Mouse (Mus musculus): ENCODE measurements around the gene Pea15a. TPM values are rescaled to one million over a fixed set of nuclear protein-coding genes. Genes with fewer than 3 reads are reported as not detected.

The Pea15a gene
- polyA plus RNA-seq, 1 experiment = not detected

DNA sequence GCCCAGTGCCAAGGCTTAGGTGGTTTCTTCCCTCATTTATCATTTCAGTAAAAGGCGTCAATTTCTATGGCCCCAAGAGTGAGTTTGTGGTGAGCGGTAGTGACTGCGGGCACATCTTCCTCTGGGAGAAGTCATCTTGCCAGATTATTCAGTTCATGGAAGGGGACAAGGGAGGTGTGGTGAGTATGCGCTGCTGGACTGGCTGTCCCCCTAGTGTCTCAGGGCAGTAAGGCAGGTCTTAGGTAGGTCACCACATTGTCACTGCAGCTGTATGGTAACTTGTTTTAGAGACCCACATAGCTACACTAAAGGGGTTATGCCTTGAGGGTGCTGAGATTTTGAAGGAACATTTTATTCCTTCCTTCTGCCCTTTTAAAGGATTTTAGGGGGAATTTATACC is 17.7 kb downstream of the Pea15a start:
- no peak overlapping the region for H3K27ac ChIP-seq (ENCODE audit: insufficient read depth, low read depth, low read length)
- H3K4me1 ChIP-seq (ENCODE audit: control insufficient read depth, insufficient read depth, low read length) = no peaks in the 10 kb centered on the region
- no peak for TF ChIP-seq POLR2A (IDR thresholded peaks at IDR 0.05; ENCODE audit: insufficient read depth, low read depth, low read length)
- no peak for TF ChIP-seq CTCF (IDR thresholded peaks at IDR 0.05; ENCODE audit: insufficient read depth, low read depth, low read length)
- no peak overlapping the region for H3K4me3 ChIP-seq (ENCODE audit: insufficient read depth, low read depth, low read length)
- 69% methylated on average over 4 of the region's 4 CpGs for WGBS

DNA sequence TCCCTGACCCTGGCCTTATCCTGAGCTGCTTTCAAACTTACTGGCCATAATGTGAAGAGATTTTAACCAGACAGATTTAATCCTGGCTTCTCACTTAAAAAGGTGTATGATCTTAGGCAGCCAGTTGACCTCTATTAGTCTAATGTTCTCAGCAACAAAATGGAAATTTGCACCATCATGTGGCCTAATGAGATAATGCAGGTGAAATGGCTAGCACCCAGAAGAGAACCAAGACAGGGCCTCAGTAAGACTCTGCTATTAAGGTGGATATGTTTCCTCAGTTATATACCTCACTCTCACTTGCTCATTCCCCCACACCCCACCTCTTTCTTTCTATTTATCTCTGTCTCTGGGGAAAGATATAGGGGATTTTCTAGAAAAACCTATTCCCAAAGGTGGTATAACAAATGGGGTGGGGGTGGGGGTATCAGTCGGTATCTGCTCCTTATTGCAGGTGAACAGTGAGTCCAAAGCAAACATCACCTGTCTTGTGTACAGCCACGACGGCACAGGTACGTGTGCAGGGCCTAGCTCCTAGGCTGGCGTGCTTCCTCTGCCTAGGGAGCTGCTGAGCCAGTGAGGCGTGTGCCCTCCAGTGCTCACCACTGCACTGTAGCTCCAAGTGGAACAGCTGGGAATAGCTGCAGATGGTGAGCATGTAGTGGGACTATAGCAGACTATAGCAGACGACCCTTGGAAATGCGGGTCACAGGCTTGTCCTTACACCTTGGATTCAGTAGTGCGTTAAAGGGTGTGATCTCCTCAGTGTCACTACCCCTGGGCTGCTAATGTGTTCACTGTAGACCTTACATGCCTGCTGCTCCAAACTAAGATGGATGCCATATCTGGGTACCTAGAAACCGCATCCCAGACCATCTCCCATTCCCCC is 20.0 kb downstream of the Pea15a start:
- H3K4me3 ChIP-seq (ENCODE audit: insufficient read depth, low read depth, low read length) = no peak overlapping the region
- H3K4me1 ChIP-seq (ENCODE audit: control insufficient read depth, insufficient read depth, low read length) = no peaks in the 10 kb centered on the region
- no peak for TF ChIP-seq CTCF (IDR thresholded peaks at IDR 0.05; ENCODE audit: insufficient read depth, low read depth, low read length)
- TF ChIP-seq POLR2A (IDR thresholded peaks at IDR 0.05; ENCODE audit: insufficient read depth, low read depth, low read length) = no peak
- no peak overlapping the region for H3K27ac ChIP-seq (ENCODE audit: insufficient read depth, low read depth, low read length)
- WGBS = 92% methylated on average over 10 of the region's 10 CpGs

DNA sequence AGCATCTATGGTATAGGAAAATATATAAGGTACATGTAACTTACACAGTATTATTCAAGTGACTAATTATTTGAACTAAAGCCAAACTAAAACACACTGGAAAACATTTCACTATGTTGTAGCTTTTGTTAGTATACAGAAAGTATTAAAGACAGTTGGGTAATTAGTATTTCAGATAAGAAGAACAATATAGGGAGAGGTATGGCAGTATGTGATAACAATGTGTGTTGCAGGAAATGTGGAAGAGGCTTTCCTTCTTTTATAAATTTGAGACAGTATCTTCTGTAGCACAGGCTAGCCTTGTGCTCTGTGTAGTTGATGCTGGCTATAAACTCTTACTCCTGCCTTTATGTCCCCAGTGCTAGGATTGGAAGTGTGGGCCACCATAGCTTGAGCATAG is 22.7 kb downstream of the Pea15a start:
- Histone ChIP-seq H3K4me1 (ENCODE audit: control insufficient read depth, insufficient read depth, low read length) (no peaks in the 10 kb centered on the region), H3K4me3 (ENCODE audit: insufficient read depth, low read depth, low read length) (no peak overlapping the region), H3K27ac (ENCODE audit: insufficient read depth, low read depth, low read length) (no peak overlapping the region)
- no peak for TF ChIP-seq POLR2A (IDR thresholded peaks at IDR 0.05; ENCODE audit: insufficient read depth, low read depth, low read length)
- TF ChIP-seq CTCF (IDR thresholded peaks at IDR 0.05; ENCODE audit: insufficient read depth, low read depth, low read length) = no peak

DNA sequence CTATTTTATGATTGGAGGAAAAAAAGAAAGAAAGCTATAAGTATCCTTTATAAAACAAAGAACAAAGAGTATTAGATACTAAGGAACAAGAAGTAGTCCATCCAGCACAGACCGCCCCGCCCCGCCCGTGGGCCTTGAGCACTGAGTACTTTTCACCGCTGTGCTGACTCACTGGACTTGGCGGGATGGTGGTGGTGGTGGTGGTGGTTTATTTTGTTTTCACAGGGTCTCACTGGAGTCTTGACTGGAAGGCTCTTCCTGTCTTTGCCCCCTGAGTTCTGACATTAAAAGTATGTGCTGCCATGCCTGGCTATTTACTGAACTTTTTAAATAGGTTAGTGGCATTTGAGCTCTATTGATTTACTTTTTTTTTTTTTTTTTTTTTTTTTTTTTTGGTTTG is 23.5 kb downstream of the Pea15a start:
- no peak for TF ChIP-seq CTCF (IDR thresholded peaks at IDR 0.05; ENCODE audit: insufficient read depth, low read depth, low read length)
- no peak for TF ChIP-seq POLR2A (IDR thresholded peaks at IDR 0.05; ENCODE audit: insufficient read depth, low read depth, low read length)
- no peaks in the 10 kb centered on the region for H3K4me1 ChIP-seq (ENCODE audit: control insufficient read depth, insufficient read depth, low read length)
- H3K27ac ChIP-seq (ENCODE audit: insufficient read depth, low read depth, low read length) = no peak overlapping the region
- no peak overlapping the region for H3K4me3 ChIP-seq (ENCODE audit: insufficient read depth, low read depth, low read length)
- WGBS = 97% methylated on average over 6 of the region's 6 CpGs

DNA sequence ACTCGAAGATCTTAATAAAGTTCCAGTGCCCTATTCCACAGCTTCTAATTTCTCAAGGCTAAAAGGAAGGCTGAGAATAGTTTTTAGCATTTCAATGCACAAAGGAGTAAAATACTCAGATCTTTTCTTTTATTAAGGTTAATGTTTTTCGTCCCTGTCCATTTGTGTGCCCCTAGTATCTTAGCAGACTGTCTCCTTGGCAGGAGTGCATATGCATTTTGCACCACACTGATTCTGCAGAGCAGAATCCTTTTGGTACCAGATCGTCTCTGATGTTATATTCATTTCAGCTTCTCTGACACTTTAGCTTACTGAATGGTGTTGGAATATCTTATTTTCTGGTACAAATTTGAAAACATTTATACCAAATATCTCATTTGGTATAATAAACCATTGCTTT is 24.8 kb downstream of the Pea15a start:
- 75% methylated on average over 3 of the region's 3 CpGs for WGBS
- TF ChIP-seq CTCF (IDR thresholded peaks at IDR 0.05; ENCODE audit: insufficient read depth, low read depth, low read length) = no peak
- no peak for TF ChIP-seq POLR2A (IDR thresholded peaks at IDR 0.05; ENCODE audit: insufficient read depth, low read depth, low read length)
- Histone ChIP-seq H3K27ac (ENCODE audit: insufficient read depth, low read depth, low read length) (no peak overlapping the region), H3K4me3 (ENCODE audit: insufficient read depth, low read depth, low read length) (no peak overlapping the region), H3K4me1 (ENCODE audit: control insufficient read depth, insufficient read depth, low read length) (peaks cover 5% of the 10 kb centered on the region)

DNA sequence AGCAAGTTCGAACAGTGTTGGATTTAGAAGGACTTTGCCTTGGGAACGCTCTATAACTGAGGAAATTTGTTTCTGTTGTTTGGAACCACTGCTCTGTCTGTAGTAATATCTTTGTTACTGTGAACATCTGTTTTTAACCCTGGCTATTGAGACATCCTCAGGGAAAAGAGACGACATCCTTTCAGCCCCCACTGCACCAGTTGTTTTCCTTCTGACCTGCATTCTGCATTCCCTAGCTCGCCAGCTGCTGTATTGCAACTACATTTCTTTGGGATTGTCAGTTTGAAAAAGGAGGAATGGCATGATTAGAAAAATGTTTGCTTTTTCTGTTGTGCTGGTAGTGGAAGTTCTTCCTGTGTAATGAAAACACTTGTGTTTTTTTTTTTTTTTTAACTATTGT is 25.7 kb downstream of the Pea15a start:
- H3K4me1 ChIP-seq (ENCODE audit: control insufficient read depth, insufficient read depth, low read length) = peaks cover 5% of the 10 kb centered on the region
- H3K27ac ChIP-seq (ENCODE audit: insufficient read depth, low read depth, low read length) = no peak overlapping the region
- no peak for TF ChIP-seq CTCF (IDR thresholded peaks at IDR 0.05; ENCODE audit: insufficient read depth, low read depth, low read length)
- no peak for TF ChIP-seq POLR2A (IDR thresholded peaks at IDR 0.05; ENCODE audit: insufficient read depth, low read depth, low read length)
- H3K4me3 ChIP-seq (ENCODE audit: insufficient read depth, low read depth, low read length) = no peak overlapping the region
- WGBS = 57% methylated on average over 4 of the region's 4 CpGs

DNA sequence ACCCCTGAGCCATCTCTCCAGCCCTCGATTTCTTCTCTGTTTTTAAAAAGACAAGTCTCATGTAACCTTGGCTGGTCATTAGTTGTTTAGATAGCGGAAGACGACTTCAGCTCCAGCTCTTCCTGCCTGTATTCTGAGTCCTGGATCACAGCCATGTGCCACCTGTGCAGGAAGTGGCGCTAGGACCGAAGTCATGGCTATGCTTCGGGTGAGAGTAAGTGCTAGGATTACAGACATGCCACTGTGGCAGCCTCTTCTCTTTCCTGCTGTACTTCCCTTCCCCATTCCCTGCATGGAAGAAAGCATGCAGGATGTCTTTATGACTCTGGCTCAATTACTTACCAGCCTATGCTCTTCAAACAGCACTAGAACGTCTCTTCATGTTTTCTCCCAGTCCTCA is 27.5 kb downstream of the Pea15a start:
- TF ChIP-seq POLR2A (IDR thresholded peaks at IDR 0.05; ENCODE audit: insufficient read depth, low read depth, low read length) (no peak), CTCF (IDR thresholded peaks at IDR 0.05; ENCODE audit: insufficient read depth, low read depth, low read length) (no peak)
- Histone ChIP-seq H3K27ac (ENCODE audit: insufficient read depth, low read depth, low read length) (no peak overlapping the region), H3K4me3 (ENCODE audit: insufficient read depth, low read depth, low read length) (no peak overlapping the region), H3K4me1 (ENCODE audit: control insufficient read depth, insufficient read depth, low read length) (peaks cover 6% of the 10 kb centered on the region)
- 59% methylated on average over 7 of the region's 7 CpGs for WGBS

DNA sequence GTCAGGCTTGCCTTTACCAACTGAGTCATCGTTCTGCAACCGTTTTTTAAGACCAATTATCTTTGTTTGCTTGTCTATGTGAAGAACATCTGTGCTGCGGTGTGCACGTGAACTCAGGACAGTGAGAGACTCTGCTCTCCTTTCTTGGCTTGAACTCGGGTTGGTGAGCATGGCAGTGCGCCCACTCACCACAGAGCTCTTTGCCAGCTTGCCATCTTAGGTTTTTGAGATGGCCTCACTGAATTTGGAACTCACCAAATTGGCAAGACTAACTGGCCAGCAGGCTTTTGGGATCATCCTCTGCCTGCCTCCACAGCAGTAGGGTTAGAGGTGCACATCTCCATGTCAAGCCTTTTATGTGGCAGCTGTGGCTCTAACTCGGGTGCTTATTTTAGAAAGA is 28.8 kb downstream of the Pea15a start:
- WGBS = 25% methylated on average over 7 of the region's 7 CpGs
- TF ChIP-seq CTCF (IDR thresholded peaks at IDR 0.05; ENCODE audit: insufficient read depth, low read depth, low read length) (no peak), POLR2A (IDR thresholded peaks at IDR 0.05; ENCODE audit: insufficient read depth, low read depth, low read length) (no peak)

DNA sequence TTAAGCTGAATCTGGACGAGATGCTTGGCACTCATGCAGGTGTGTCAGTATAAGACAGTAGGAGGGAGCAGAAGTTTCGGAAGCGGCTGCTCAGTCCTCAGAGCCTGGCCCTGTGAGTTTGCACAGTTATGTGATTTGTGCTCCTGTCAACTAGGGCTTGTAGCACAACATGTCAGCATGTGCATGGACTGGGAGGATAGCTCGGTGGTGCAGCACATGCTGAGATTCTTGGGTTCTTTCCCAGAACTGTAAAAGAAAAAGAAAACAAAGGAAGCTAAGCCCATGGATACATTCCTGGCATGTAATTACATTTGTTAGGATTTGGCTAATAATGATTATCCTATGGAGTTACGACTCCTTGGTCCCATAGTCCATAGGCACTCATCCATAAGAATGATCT is 33.4 kb downstream of the Pea15a start:
- Histone ChIP-seq H3K4me1 (ENCODE audit: control insufficient read depth, insufficient read depth, low read length) (peaks cover 19% of the 10 kb centered on the region), H3K27ac (ENCODE audit: insufficient read depth, low read depth, low read length) (no peak overlapping the region; the same call in 1 of the 2 replicates), H3K4me3 (ENCODE audit: insufficient read depth, low read depth, low read length) (no peak overlapping the region)
- TF ChIP-seq POLR2A (IDR thresholded peaks at IDR 0.05; ENCODE audit: insufficient read depth, low read depth, low read length) (no peak), CTCF (IDR thresholded peaks at IDR 0.05; ENCODE audit: insufficient read depth, low read depth, low read length) (no peak)
- 22% methylated on average over 5 of the region's 5 CpGs for WGBS

More for the DNA sequence above, 28.8 kb downstream of the Pea15a start:
- Histone ChIP-seq H3K27ac (ENCODE audit: insufficient read depth, low read depth, low read length) (0 out of 2 replicates have a peak overlapping the region, but pooled peaks have one; percentile 25), H3K4me1 (ENCODE audit: control insufficient read depth, insufficient read depth, low read length) (peaks cover 12% of the 10 kb centered on the region), H3K4me3 (ENCODE audit: insufficient read depth, low read depth, low read length) (no peak overlapping the region)

All from olfactory bulb, adult 2 months (tissue).